Mouse (Mus musculus): ENCODE data around the gene Clcn2. TPM values are rescaled to one million over a fixed set of nuclear protein-coding genes. Genes with fewer than 3 reads are reported as not detected.
A peak's percentile ranks its signal among the peaks of the same experiment; 100 is the strongest.

The Clcn2 gene
- polyA plus RNA-seq, 1 experiment from 2014 or later, result 20.8 TPM

GRCm38 (mm10) chr16:20715566-20715965, 2.0 kb downstream of the Clcn2 start:
- no peaks in the 10 kb centered on the region for H3K9me3 ChIP-seq (ENCODE audit: control insufficient read depth, low read length)
- peak overlapping the region; percentile 87 for H3K27ac ChIP-seq (ENCODE audit: low read length)
- peak overlapping the region; percentile 92 for H3K4me2 ChIP-seq (ENCODE audit: low read length)
- peak overlapping the region; percentile 71 for H3K9ac ChIP-seq (replicated peaks; ENCODE audit: low read depth, low read length)
- H3K36me3 ChIP-seq (ENCODE audit: control insufficient read depth, insufficient read depth), result no peaks in the 10 kb centered on the region
- H3K4me1 ChIP-seq (replicated peaks; ENCODE audit: control insufficient read depth, insufficient read depth, low read length), result peaks cover 36% of the 10 kb centered on the region
- H3K4me3 ChIP-seq (replicated peaks; ENCODE audit: low read length), result peak overlapping the region; percentile 53
- WGBS, result 1% methylated on average over 12 of the region's 12 CpGs
- ATAC-seq, result no peak
- no peaks in the 10 kb centered on the region for H3K27me3 ChIP-seq (replicated peaks; ENCODE audit: control insufficient read depth, insufficient read depth, low read length)

- H3K27ac ChIP-seq (ENCODE audit: low read length), result no peak overlapping the region; the same call in 1 of the 2 replicates
- no peak for ATAC-seq
- H3K4me1 ChIP-seq (replicated peaks; ENCODE audit: control insufficient read depth, insufficient read depth, low read length), result peaks cover 36% of the 10 kb centered on the region
- no peaks in the 10 kb centered on the region for H3K27me3 ChIP-seq (replicated peaks; ENCODE audit: control insufficient read depth, insufficient read depth, low read length)
- H3K4me3 ChIP-seq (replicated peaks; ENCODE audit: low read length), result peak overlapping the region; percentile 53
- H3K9me3 ChIP-seq (ENCODE audit: control insufficient read depth, low read length), result no peaks in the 10 kb centered on the region
- H3K36me3 ChIP-seq (ENCODE audit: control insufficient read depth, insufficient read depth), result no peaks in the 10 kb centered on the region
- peak overlapping the region; percentile 71; the same call in 1 of the 2 replicates for H3K9ac ChIP-seq (replicated peaks; ENCODE audit: low read depth, low read length)
- 57% methylated on average over 2 of the region's 2 CpGs for WGBS
- H3K4me2 ChIP-seq (ENCODE audit: low read length), result peak overlapping the region; percentile 92
Measured at GRCm38 (mm10) chr16:20715161-20715560, 2.4 kb downstream of the Clcn2 start.

- no peaks in the 10 kb centered on the region for H3K9me3 ChIP-seq (ENCODE audit: control insufficient read depth, low read length)
- peak overlapping the region; percentile 29 for H3K9ac ChIP-seq (replicated peaks; ENCODE audit: low read depth, low read length)
- no peak overlapping the region for H3K4me3 ChIP-seq (replicated peaks; ENCODE audit: low read length)
- ATAC-seq, result no peak
- peak overlapping the region; percentile 92 for H3K4me2 ChIP-seq (ENCODE audit: low read length)
- WGBS, result 28% methylated on average over 11 of the region's 11 CpGs
- H3K27ac ChIP-seq (ENCODE audit: low read length), result no peak overlapping the region
- H3K36me3 ChIP-seq (ENCODE audit: control insufficient read depth, insufficient read depth), result no peaks in the 10 kb centered on the region
- H3K27me3 ChIP-seq (replicated peaks; ENCODE audit: control insufficient read depth, insufficient read depth, low read length), result no peaks in the 10 kb centered on the region
- H3K4me1 ChIP-seq (replicated peaks; ENCODE audit: control insufficient read depth, insufficient read depth, low read length), result peaks cover 36% of the 10 kb centered on the region
Measured at GRCm38 (mm10) chr16:20714307-20715080, 3.1 kb downstream of the Clcn2 start.

GRCm38 (mm10) chr16:20712889-20713288, 4.7 kb downstream of the Clcn2 start:
- Histone ChIP-seq H3K4me3 (replicated peaks; ENCODE audit: low read length) (no peak overlapping the region), H3K4me1 (replicated peaks; ENCODE audit: control insufficient read depth, insufficient read depth, low read length) (peaks cover 28% of the 10 kb centered on the region), H3K4me2 (ENCODE audit: low read length) (no peak overlapping the region), H3K27me3 (replicated peaks; ENCODE audit: control insufficient read depth, insufficient read depth, low read length) (no peaks in the 10 kb centered on the region), H3K27ac (ENCODE audit: low read length) (no peak overlapping the region), H3K36me3 (ENCODE audit: control insufficient read depth, insufficient read depth) (no peaks in the 10 kb centered on the region), H3K9me3 (ENCODE audit: control insufficient read depth, low read length) (no peaks in the 10 kb centered on the region), H3K9ac (replicated peaks; ENCODE audit: low read depth, low read length) (no peak overlapping the region)
- no peak for ATAC-seq
- WGBS, result 89% methylated on average over 7 of the region's 7 CpGs

GRCm38 (mm10) chr16:20712190-20712589, 5.4 kb downstream of the Clcn2 start:
- H3K27me3 ChIP-seq (replicated peaks; ENCODE audit: control insufficient read depth, insufficient read depth, low read length), result no peaks in the 10 kb centered on the region
- H3K4me1 ChIP-seq (replicated peaks; ENCODE audit: control insufficient read depth, insufficient read depth, low read length), result peaks cover 28% of the 10 kb centered on the region
- WGBS, result 67% methylated on average over 9 of the region's 9 CpGs
- H3K9ac ChIP-seq (replicated peaks; ENCODE audit: low read depth, low read length), result no peak overlapping the region
- no peak overlapping the region for H3K27ac ChIP-seq (ENCODE audit: low read length)
- H3K4me3 ChIP-seq (replicated peaks; ENCODE audit: low read length), result no peak overlapping the region
- H3K9me3 ChIP-seq (ENCODE audit: control insufficient read depth, low read length), result no peaks in the 10 kb centered on the region
- ATAC-seq, result no peak
- H3K4me2 ChIP-seq (ENCODE audit: low read length), result no peak overlapping the region
- H3K36me3 ChIP-seq (ENCODE audit: control insufficient read depth, insufficient read depth), result 0 out of 2 replicates have a peak, but pooled peaks cover under 1% of the 10 kb centered on the region

- Histone ChIP-seq H3K27me3 (replicated peaks; ENCODE audit: control insufficient read depth, insufficient read depth, low read length) (no peaks in the 10 kb centered on the region), H3K36me3 (ENCODE audit: control insufficient read depth, insufficient read depth) (0 out of 2 replicates have a peak, but pooled peaks cover 2% of the 10 kb centered on the region), H3K4me2 (ENCODE audit: low read length) (no peak overlapping the region), H3K4me1 (replicated peaks; ENCODE audit: control insufficient read depth, insufficient read depth, low read length) (peaks cover 20% of the 10 kb centered on the region), H3K9me3 (ENCODE audit: control insufficient read depth, low read length) (no peaks in the 10 kb centered on the region), H3K4me3 (replicated peaks; ENCODE audit: low read length) (no peak overlapping the region), H3K9ac (replicated peaks; ENCODE audit: low read depth, low read length) (no peak overlapping the region), H3K27ac (ENCODE audit: low read length) (no peak overlapping the region)
- no peak for ATAC-seq
- WGBS, result 79% methylated on average over 4 of the region's 4 CpGs
Measured at GRCm38 (mm10) chr16:20710810-20711209, 6.7 kb downstream of the Clcn2 start.

GRCm38 (mm10) chr16:20710370-20710769, 7.2 kb downstream of the Clcn2 start:
- no peaks in the 10 kb centered on the region for H3K27me3 ChIP-seq (replicated peaks; ENCODE audit: control insufficient read depth, insufficient read depth, low read length)
- no peak overlapping the region for H3K4me3 ChIP-seq (replicated peaks; ENCODE audit: low read length)
- no peak overlapping the region for H3K9ac ChIP-seq (replicated peaks; ENCODE audit: low read depth, low read length)
- 0 out of 2 replicates have a peak, but pooled peaks cover 2% of the 10 kb centered on the region for H3K36me3 ChIP-seq (ENCODE audit: control insufficient read depth, insufficient read depth)
- H3K9me3 ChIP-seq (ENCODE audit: control insufficient read depth, low read length), result no peaks in the 10 kb centered on the region
- 95% methylated on average over 11 of the region's 11 CpGs for WGBS
- H3K27ac ChIP-seq (ENCODE audit: low read length), result no peak overlapping the region
- peaks cover 16% of the 10 kb centered on the region for H3K4me1 ChIP-seq (replicated peaks; ENCODE audit: control insufficient read depth, insufficient read depth, low read length)
- H3K4me2 ChIP-seq (ENCODE audit: low read length), result no peak overlapping the region
- no peak for ATAC-seq

- H3K36me3 ChIP-seq (ENCODE audit: control insufficient read depth, insufficient read depth), result 0 out of 2 replicates have a peak, but pooled peaks cover 2% of the 10 kb centered on the region
Measured at GRCm38 (mm10) chr16:20708939-20709734, 8.4 kb downstream of the Clcn2 start.

GRCm38 (mm10) chr16:20708220-20708938, 9.2 kb downstream of the Clcn2 start:
- no peak overlapping the region for H3K27ac ChIP-seq (ENCODE audit: low read length)
- H3K4me3 ChIP-seq (replicated peaks; ENCODE audit: low read length), result no peak overlapping the region
- peak; percentile 9; the same call in 1 of the 2 replicates for ATAC-seq
- no peak overlapping the region for H3K4me2 ChIP-seq (ENCODE audit: low read length)
- no peaks in the 10 kb centered on the region for H3K4me1 ChIP-seq (replicated peaks; ENCODE audit: control insufficient read depth, insufficient read depth, low read length)
- no peak overlapping the region for H3K9ac ChIP-seq (replicated peaks; ENCODE audit: low read depth, low read length)
- H3K27me3 ChIP-seq (replicated peaks; ENCODE audit: control insufficient read depth, insufficient read depth, low read length), result no peaks in the 10 kb centered on the region
- no peaks in the 10 kb centered on the region for H3K9me3 ChIP-seq (ENCODE audit: control insufficient read depth, low read length)
- 0 out of 2 replicates have a peak, but pooled peaks cover 2% of the 10 kb centered on the region for H3K36me3 ChIP-seq (ENCODE audit: control insufficient read depth, insufficient read depth)
- 91% methylated on average over 21 of the region's 21 CpGs for WGBS

More at GRCm38 (mm10) chr16:20708939-20709734, 8.4 kb downstream of the Clcn2 start:
- H3K4me1 ChIP-seq (replicated peaks; ENCODE audit: control insufficient read depth, insufficient read depth, low read length), result peaks cover 4% of the 10 kb centered on the region
- ATAC-seq, result peak; percentile 76
- H3K27ac ChIP-seq (ENCODE audit: low read length), result no peak overlapping the region
- no peaks in the 10 kb centered on the region for H3K9me3 ChIP-seq (ENCODE audit: control insufficient read depth, low read length)
- H3K4me3 ChIP-seq (replicated peaks; ENCODE audit: low read length), result no peak overlapping the region
- H3K9ac ChIP-seq (replicated peaks; ENCODE audit: low read depth, low read length), result no peak overlapping the region
- WGBS, result 72% methylated on average over 19 of the region's 19 CpGs
- H3K4me2 ChIP-seq (ENCODE audit: low read length), result no peak overlapping the region
- H3K27me3 ChIP-seq (replicated peaks; ENCODE audit: control insufficient read depth, insufficient read depth, low read length), result no peaks in the 10 kb centered on the region
